Mouse (Mus musculus) embryonic facial prominence, embryonic 13.5 days (tissue): ENCODE data around the gene Art4. TPM values are rescaled to one million over a fixed set of nuclear protein-coding genes. Genes with fewer than 3 reads are reported as not detected.

Experiments used
- ATAC-seq: fragments of 200-750 bp; cut with Nextera tagmentation; 2 replicates; pipeline ENCODE4 v1.8.0; 2017; ENCODE audit warnings: low read depth; ENCODE audit not compliant: insufficient number of reproducible peaks, insufficient read depth, low FRiP score, low TSS enrichment
- H3K27ac ChIP-seq: fragments of 300-500 bp; sonication (generic); 2 replicates; pipeline ENCODE4 v1.5.1; 2015; ENCODE audit warnings: moderate library complexity, mild to moderate bottlenecking, inconsistent platforms
- H3K27me3 ChIP-seq: fragments of 300-500 bp; sonication (generic); 2 replicates; pipeline ENCODE4 v1.6.1; 2015; ENCODE audit warnings: mild to moderate bottlenecking, inconsistent platforms
- H3K36me3 ChIP-seq: fragments of 300-500 bp; sonication (generic); 2 replicates; pipeline ENCODE4 v1.6.1; 2015; ENCODE audit warnings: mild to moderate bottlenecking, inconsistent platforms
- H3K4me1 ChIP-seq: fragments of 300-500 bp; sonication (generic); 2 replicates; pipeline ENCODE4 v1.6.1; 2015; ENCODE audit warnings: inconsistent platforms
- H3K4me2 ChIP-seq: fragments of 300-500 bp; sonication (generic); 2 replicates; pipeline ENCODE4 v1.6.1; 2015; ENCODE audit warnings: moderate library complexity, mild to moderate bottlenecking, inconsistent platforms
- H3K4me3 ChIP-seq: fragments of 300-500 bp; sonication (generic); 2 replicates; pipeline ENCODE4 v1.5.1; 2015; ENCODE audit warnings: mild to moderate bottlenecking, inconsistent platforms
- H3K9ac ChIP-seq: fragments of 300-500 bp; sonication (generic); 2 replicates; pipeline ENCODE4 v1.6.1; 2015; ENCODE audit warnings: mild to moderate bottlenecking, inconsistent platforms
- H3K9me3 ChIP-seq: fragments of 300-500 bp; sonication (generic); 2 replicates; pipeline ENCODE4 v1.6.1; 2016; ENCODE audit warnings: inconsistent platforms
- WGBS: fragments of 180-500 bp; shearing (Covaris S2); methylation state at CpG from one replicate; pipeline ENCODE4 v1.1.7; 2015; ENCODE audit warnings: mixed read lengths; 5-methylcytosine and 5-hydroxymethylcytosine counted together
- microRNA-seq: library from miRNA; unstranded; fragments of <30 nt; microRNA quantifications from one replicate; pipeline ENCODE4, GENCODE M21; 2016
- polyA plus RNA-seq: library from polyadenylated mRNA; unstranded; fragments of >200 nt; fragmentation: Nextera tagmentation; extraction: Ambion mirVana; gene quantifications from 2 replicates; pipeline ENCODE4 v1.2.1, GENCODE M21; 2015

The Art4 gene
- polyA plus RNA-seq, 1 experiment from 2014 or later: 2.8 TPM

- Histone ChIP-seq H3K4me2 (peak overlapping the region; percentile 96), H3K9me3 (no peaks in the 10 kb centered on the region), H3K27me3 (no peaks in the 10 kb centered on the region), H3K4me3 (peak overlapping the region; percentile 87), H3K36me3 (peaks cover 10% of the 10 kb centered on the region), H3K4me1 (peaks cover 27% of the 10 kb centered on the region), H3K9ac (peak overlapping the region; percentile 62), H3K27ac (peak overlapping the region; percentile 84)
- ATAC-seq: no peak; the same call in 1 of the 2 replicates
- 40% methylated on average over 18 of the region's 18 CpGs for WGBS
These were observed 50.0 kb downstream of the Art4 start for GRCm38 (mm10) chr6:136807395-136808013.

GRCm38 (mm10) chr6:136806819-136807218, 50.7 kb downstream of the Art4 start:
- peaks cover 4% of the 10 kb centered on the region; the same call in 1 of the 2 replicates for H3K36me3 ChIP-seq
- H3K4me3 ChIP-seq: peak overlapping the region; percentile 87; the same call in 1 of the 2 replicates
- H3K9me3 ChIP-seq: no peaks in the 10 kb centered on the region
- H3K4me1 ChIP-seq: peaks cover 27% of the 10 kb centered on the region
- peak overlapping the region; percentile 96 for H3K4me2 ChIP-seq
- H3K9ac ChIP-seq: no peak overlapping the region; the same call in 1 of the 2 replicates
- ATAC-seq: no peak
- 58% methylated on average over 5 of the region's 5 CpGs for WGBS
- peak overlapping the region; percentile 84; the same call in 1 of the 2 replicates for H3K27ac ChIP-seq
- H3K27me3 ChIP-seq: no peaks in the 10 kb centered on the region

GRCm38 (mm10) chr6:136805409-136805775, 52.1 kb downstream of the Art4 start:
- 84% methylated on average over 1 of the region's 1 CpGs for WGBS
- Histone ChIP-seq H3K27me3 (no peaks in the 10 kb centered on the region), H3K4me1 (peaks cover 27% of the 10 kb centered on the region), H3K9me3 (no peaks in the 10 kb centered on the region), H3K4me3 (0 out of 2 replicates have a peak overlapping the region, but pooled peaks have one; percentile 75), H3K27ac (peak overlapping the region; percentile 100), H3K36me3 (no peaks in the 10 kb centered on the region), H3K9ac (no peak overlapping the region), H3K4me2 (peak overlapping the region; percentile 77; the same call in 1 of the 2 replicates)
- ATAC-seq: no peak

GRCm38 (mm10) chr6:136804705-136805408, 52.7 kb downstream of the Art4 start:
- Histone ChIP-seq H3K27ac (peak overlapping the region; percentile 100), H3K4me3 (peak overlapping the region; percentile 75), H3K4me2 (peak overlapping the region; percentile 77), H3K4me1 (peaks cover 27% of the 10 kb centered on the region), H3K9ac (peak overlapping the region; percentile 99), H3K36me3 (no peaks in the 10 kb centered on the region), H3K27me3 (no peaks in the 10 kb centered on the region), H3K9me3 (no peaks in the 10 kb centered on the region)
- WGBS: 28% methylated on average over 9 of the region's 9 CpGs
- no peak for ATAC-seq

GRCm38 (mm10) chr6:136803739-136804633, 53.5 kb downstream of the Art4 start, which contains the start of gene Hist4h4:
Gene Hist4h4 (minus strand): TSS chr6:136804415.
- Histone ChIP-seq H3K27me3 (no peaks in the 10 kb centered on the region), H3K4me3 (peak within 1 kb of the TSS; percentile 75), H3K27ac (peak within 1 kb of the TSS; percentile 100), H3K36me3 (no peaks in the 10 kb centered on the region), H3K9me3 (no peaks in the 10 kb centered on the region), H3K4me1 (peaks cover 19% of the 10 kb centered on the region), H3K9ac (peak within 1 kb of the TSS; percentile 99), H3K4me2 (peak within 1 kb of the TSS; percentile 77)
- WGBS: under 1% methylated on average over 50 of the region's 50 CpGs
- ATAC-seq: peak; percentile 50

GRCm38 (mm10) chr6:136803093-136803738, 54.3 kb downstream of the Art4 start:
- Histone ChIP-seq H3K4me2 (peak overlapping the region; percentile 77), H3K9me3 (no peaks in the 10 kb centered on the region), H3K36me3 (no peaks in the 10 kb centered on the region), H3K4me3 (peak overlapping the region; percentile 75), H3K9ac (peak overlapping the region; percentile 99), H3K4me1 (peaks cover 14% of the 10 kb centered on the region), H3K27me3 (no peaks in the 10 kb centered on the region), H3K27ac (peak overlapping the region; percentile 100)
- 10% methylated on average over 12 of the region's 12 CpGs for WGBS
- peak; percentile 13 for ATAC-seq

- H3K4me3 ChIP-seq: no peak overlapping the region
- ATAC-seq: no peak
- no peaks in the 10 kb centered on the region for H3K9me3 ChIP-seq
- no peak overlapping the region for H3K9ac ChIP-seq
- no peak overlapping the region for H3K27ac ChIP-seq
- peaks cover 8% of the 10 kb centered on the region for H3K4me1 ChIP-seq
- H3K27me3 ChIP-seq: no peaks in the 10 kb centered on the region
- no peaks in the 10 kb centered on the region for H3K36me3 ChIP-seq
- WGBS: 90% methylated on average over 6 of the region's 6 CpGs
- no peak overlapping the region for H3K4me2 ChIP-seq
These were observed 56.3 kb downstream of the Art4 start for GRCm38 (mm10) chr6:136801274-136801673.

- Histone ChIP-seq H3K4me1 (peaks cover 8% of the 10 kb centered on the region), H3K9ac (no peak overlapping the region)
These were observed 56.8 kb downstream of the Art4 start for GRCm38 (mm10) chr6:136800710-136801109.

More at GRCm38 (mm10) chr6:136800710-136801109, 56.8 kb downstream of the Art4 start:
- Histone ChIP-seq H3K9me3 (no peaks in the 10 kb centered on the region), H3K4me2 (no peak overlapping the region), H3K36me3 (no peaks in the 10 kb centered on the region), H3K27me3 (no peaks in the 10 kb centered on the region), H3K27ac (no peak overlapping the region), H3K4me3 (no peak overlapping the region)
- ATAC-seq: no peak
- WGBS: 89% methylated on average over 8 of the region's 8 CpGs

Small RNA genes lying within 50 kb of the gene (microRNA-seq; reads per million reads assigned to microRNA genes)
- gene Gm44364: not detected

Other genes starting within 250 kb of the Art4 start
- gene Plbd1, start 195.8 kb downstream of the Art4 start, polyA plus RNA-seq: 6.4 and 9.9 TPM in 2 replicates
- gene Gucy2c, start 76.0 kb downstream of the Art4 start, polyA plus RNA-seq: 0.36 TPM in 1 of 2 replicates, not detected in the other
- gene Hist4h4, start 53.3 kb downstream of the Art4 start, polyA plus RNA-seq: 0.80 and 0.99 TPM in 2 replicates
- 120 and 127 TPM in 2 replicates for gene H2afj, start 49.5 kb downstream of the Art4 start, polyA plus RNA-seq
- 2.2 and 4.3 TPM in 2 replicates for gene BC049715, start 30.1 kb downstream of the Art4 start, polyA plus RNA-seq
- gene Wbp11, start 29.5 kb downstream of the Art4 start, polyA plus RNA-seq: 110 and 112 TPM in 2 replicates
- gene Smco3, start 22.3 kb downstream of the Art4 start, polyA plus RNA-seq: 0.98 and 2.6 TPM in 2 replicates
- gene Mgp, start 18.1 kb upstream of the Art4 start, polyA plus RNA-seq: 101 and 192 TPM in 2 replicates
- 0.30 TPM in 1 of 2 replicates, not detected in the other for gene Erp27, start 64.4 kb upstream of the Art4 start, polyA plus RNA-seq
- gene Pde6h, start 66.1 kb upstream of the Art4 start, polyA plus RNA-seq: 0.30 TPM in 1 of 2 replicates, not detected in the other
- 85.4 and 93.8 TPM in 2 replicates for gene Arhgdib, start 84.2 kb upstream of the Art4 start, polyA plus RNA-seq